Mouse (Mus musculus) intestine, postnatal 0 days (tissue): Measurements from ENCODE around the gene Etv6. TPM values are rescaled to one million over a fixed set of nuclear protein-coding genes. Genes with fewer than 3 reads are reported as not detected.

ENCODE experiments used
- ATAC-seq: fragments of 200-750 bp; cut with Nextera tagmentation; 2 replicates; pipeline ENCODE4 v1.8.0; 2017; ENCODE audit warnings: mild to moderate bottlenecking, moderate TSS enrichment, moderate library complexity
- H3K27ac ChIP-seq: fragments of 300-500 bp; sonication (generic); 2 replicates; pipeline ENCODE4 v1.5.1; 2014; ENCODE audit warnings: mild to moderate bottlenecking, low read depth, low read length, moderate library complexity
- H3K27me3 ChIP-seq: fragments of 300-500 bp; sonication (generic); replicated peaks from 2 replicates; pipeline ENCODE4 v1.6.1; 2014; ENCODE audit warnings: low read length, mixed read lengths; ENCODE audit not compliant: control insufficient read depth, insufficient read depth
- H3K36me3 ChIP-seq: fragments of 300-500 bp; sonication (generic); 2 replicates; pipeline ENCODE4 v1.6.1; 2014; ENCODE audit warnings: mild to moderate bottlenecking, moderate library complexity; ENCODE audit not compliant: control insufficient read depth, insufficient read depth
- H3K4me1 ChIP-seq: fragments of 300-500 bp; sonication (generic); replicated peaks from 2 replicates; pipeline ENCODE4 v1.6.1; 2014; ENCODE audit warnings: antibody characterized with exemption, low read length, mixed read lengths; ENCODE audit not compliant: control insufficient read depth, insufficient read depth
- H3K4me2 ChIP-seq: fragments of 300-500 bp; sonication (generic); replicated peaks from 2 replicates; pipeline ENCODE4 v1.6.1; 2014; ENCODE audit warnings: low read depth, mild to moderate bottlenecking, moderate library complexity
- H3K4me3 ChIP-seq: fragments of 300-500 bp; sonication (generic); 2 replicates; pipeline ENCODE4 v1.5.1; 2014; ENCODE audit warnings: low read depth, low read length
- H3K9ac ChIP-seq: fragments of 300-500 bp; sonication (generic); 2 replicates; pipeline ENCODE4 v1.6.1; 2014; ENCODE audit warnings: mild to moderate bottlenecking, low read depth, low read length
- H3K9me3 ChIP-seq: fragments of 300-500 bp; sonication (generic); 2 replicates; pipeline ENCODE4 v1.6.1; 2016; ENCODE audit warnings: mixed run types; ENCODE audit not compliant: control insufficient read depth
- CTCF ChIP-seq: sonication (generic); IDR thresholded peaks from 2 replicates; pipeline ENCODE4 v1.5.1; 2016; ENCODE audit warnings: low read depth, mild to moderate bottlenecking, control low read depth, antibody characterized with exemption, moderate library complexity
- WGBS: fragments of 180-500 bp; shearing (Covaris S2); extraction: QIAGEN DNeasy Blood & Tissue Kit; methylation state at CpG from one replicate; pipeline ENCODE4 v1.1.7; 2014; 5-methylcytosine and 5-hydroxymethylcytosine counted together
- polyA plus RNA-seq: library from polyadenylated mRNA; unstranded; fragments of >200 nt; fragmentation: Nextera tagmentation; extraction: Ambion mirVana; gene quantifications from 2 replicates; pipeline ENCODE4 v1.2.1, GENCODE M21; 2015

Etv6 gene
- polyA plus RNA-seq, 1 experiment from 2014 or later: 7.8 TPM

DNA sequence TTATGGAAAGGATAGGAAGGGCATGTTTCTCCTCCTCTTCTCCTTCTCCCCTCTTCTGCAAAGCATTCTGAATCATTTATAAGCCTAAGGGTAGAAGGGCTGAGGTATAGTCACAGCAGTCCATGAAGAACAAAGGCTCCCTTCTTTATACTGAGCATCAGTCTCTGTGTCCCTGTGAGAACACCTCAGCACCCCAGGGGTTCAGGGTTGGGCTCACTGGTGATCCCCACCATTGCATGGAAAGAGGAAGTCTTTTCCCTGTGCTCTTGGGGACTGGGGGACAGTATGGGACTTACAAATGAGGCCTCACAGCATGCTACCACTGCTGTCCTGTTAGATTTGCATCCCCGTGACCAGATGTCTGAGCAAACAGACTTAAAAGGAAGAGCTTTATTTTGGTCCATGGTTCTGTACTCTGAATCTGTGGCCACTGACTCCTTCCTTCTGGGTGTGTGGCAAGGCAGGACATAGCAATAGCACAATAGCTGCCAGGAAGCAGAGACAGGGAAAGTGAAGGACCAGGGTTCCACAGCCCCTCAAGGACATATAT is 106.2 kb downstream of the Etv6 start:
- TF ChIP-seq CTCF: no peak
- Histone ChIP-seq H3K9ac (no peak overlapping the region), H3K4me3 (no peak overlapping the region), H3K36me3 (0 out of 2 replicates have a peak, but pooled peaks cover 3% of the 10 kb centered on the region), H3K9me3 (no peaks in the 10 kb centered on the region), H3K4me1 (peaks cover 15% of the 10 kb centered on the region), H3K27ac (no peak overlapping the region), H3K4me2 (no peak overlapping the region), H3K27me3 (no peaks in the 10 kb centered on the region)
- 72% methylated on average over 1 of the region's 1 CpGs for WGBS
- ATAC-seq: no peak

DNA sequence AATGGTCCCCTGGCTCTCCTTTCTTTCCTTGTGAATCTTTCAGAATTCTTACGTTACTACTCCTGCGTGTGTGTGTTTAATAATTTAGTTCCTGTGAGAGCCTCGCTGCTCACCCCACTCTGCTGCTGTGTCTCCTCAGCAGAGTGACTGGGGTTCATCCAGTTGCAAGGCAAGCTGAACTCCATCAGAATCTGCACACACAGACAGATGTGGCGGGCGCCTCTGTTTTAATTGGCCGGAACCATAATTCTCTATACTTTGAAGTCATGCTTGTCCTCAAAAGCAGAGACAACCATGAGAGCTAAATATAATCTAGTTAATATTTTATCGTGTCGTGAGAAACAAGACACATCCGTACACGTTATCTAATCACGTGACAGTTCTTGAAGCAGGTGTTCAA is 107.2 kb downstream of the Etv6 start:
- Histone ChIP-seq H3K27ac (0 out of 2 replicates have a peak overlapping the region, but pooled peaks have one; percentile 23), H3K27me3 (no peaks in the 10 kb centered on the region), H3K36me3 (no peaks in the 10 kb centered on the region), H3K4me2 (peak overlapping the region; percentile 25), H3K4me3 (no peak overlapping the region), H3K9ac (no peak overlapping the region), H3K4me1 (peaks cover 17% of the 10 kb centered on the region), H3K9me3 (no peaks in the 10 kb centered on the region)
- ATAC-seq: peak; percentile 39; the same call in 1 of the 2 replicates
- TF ChIP-seq CTCF: no peak
- WGBS: 32% methylated on average over 11 of the region's 11 CpGs

DNA sequence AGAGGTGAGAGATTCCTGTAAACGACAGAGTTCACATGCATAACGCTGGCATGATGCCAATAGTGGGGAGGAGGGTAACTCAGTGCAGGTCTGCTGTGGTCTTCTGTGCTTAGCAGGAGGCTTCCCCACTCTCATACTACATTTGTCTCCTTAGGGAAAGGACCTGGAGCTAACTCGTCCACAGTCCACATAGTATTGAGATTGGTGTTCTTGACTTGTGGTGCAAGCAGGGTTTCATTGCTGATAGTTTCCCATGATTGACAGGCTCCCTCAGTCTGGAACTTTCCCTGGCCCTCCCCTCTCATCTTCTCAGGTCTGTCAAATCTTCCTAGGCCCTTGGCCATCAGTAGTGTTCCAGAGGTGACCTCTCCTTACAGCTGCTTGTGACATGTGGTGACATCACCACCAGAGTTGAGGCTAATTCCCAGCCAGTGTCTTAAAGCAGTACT is 108.2 kb downstream of the Etv6 start:
- Histone ChIP-seq H3K9me3 (no peaks in the 10 kb centered on the region), H3K4me3 (no peak overlapping the region), H3K36me3 (no peaks in the 10 kb centered on the region), H3K4me1 (peaks cover 17% of the 10 kb centered on the region), H3K4me2 (no peak overlapping the region), H3K27me3 (no peaks in the 10 kb centered on the region), H3K9ac (no peak overlapping the region), H3K27ac (peak overlapping the region; percentile 58; the same call in 1 of the 2 replicates)
- 21% methylated on average over 3 of the region's 3 CpGs for WGBS
- TF ChIP-seq CTCF: no peak
- peak; percentile 31; the same call in 1 of the 2 replicates for ATAC-seq

DNA sequence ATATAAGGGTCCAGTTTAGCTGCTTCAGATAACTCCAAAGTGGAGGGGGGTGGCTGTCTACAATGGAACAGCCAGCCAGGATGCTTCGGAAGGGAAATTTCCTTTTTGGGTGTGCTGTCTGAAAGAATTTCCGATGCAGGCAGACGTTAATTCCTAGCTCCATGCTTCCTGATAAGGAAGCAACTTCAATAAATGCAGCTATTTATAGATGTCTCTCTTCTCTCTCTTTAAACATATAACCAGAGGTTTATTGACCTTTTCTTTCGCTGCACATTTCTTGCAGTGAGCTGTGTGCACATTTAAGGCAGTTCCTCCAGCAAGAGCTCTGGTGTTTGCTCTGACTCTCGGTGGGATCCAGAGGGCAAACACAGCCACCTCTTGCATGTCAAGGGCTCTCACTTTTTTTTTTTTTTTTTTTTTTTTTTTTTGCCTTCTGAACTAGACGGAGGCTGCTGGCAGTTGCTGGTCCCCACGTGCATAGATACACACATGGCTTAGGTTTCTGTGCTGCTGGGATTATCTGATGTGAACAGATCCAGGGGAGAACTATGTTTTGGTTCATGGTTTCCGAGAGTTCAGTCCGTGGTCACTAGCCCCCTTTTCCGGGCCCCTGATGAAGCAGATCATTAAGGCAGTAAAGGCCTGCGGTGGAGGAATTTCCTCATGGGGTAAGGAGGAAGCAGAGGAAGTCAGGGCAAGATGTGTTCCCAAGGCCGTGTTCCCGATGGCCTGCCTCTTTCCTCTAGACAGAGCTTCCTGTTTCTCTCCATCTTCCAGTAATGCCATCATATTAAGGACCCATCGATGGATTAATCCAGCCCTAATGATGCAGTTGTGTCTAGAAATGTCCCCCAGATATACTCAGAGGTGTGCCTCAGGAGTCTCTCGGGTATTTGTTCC is 109.0 kb downstream of the Etv6 start:
- TF ChIP-seq CTCF: no peak
- H3K36me3 ChIP-seq: no peaks in the 10 kb centered on the region
- peaks cover 17% of the 10 kb centered on the region for H3K4me1 ChIP-seq

DNA sequence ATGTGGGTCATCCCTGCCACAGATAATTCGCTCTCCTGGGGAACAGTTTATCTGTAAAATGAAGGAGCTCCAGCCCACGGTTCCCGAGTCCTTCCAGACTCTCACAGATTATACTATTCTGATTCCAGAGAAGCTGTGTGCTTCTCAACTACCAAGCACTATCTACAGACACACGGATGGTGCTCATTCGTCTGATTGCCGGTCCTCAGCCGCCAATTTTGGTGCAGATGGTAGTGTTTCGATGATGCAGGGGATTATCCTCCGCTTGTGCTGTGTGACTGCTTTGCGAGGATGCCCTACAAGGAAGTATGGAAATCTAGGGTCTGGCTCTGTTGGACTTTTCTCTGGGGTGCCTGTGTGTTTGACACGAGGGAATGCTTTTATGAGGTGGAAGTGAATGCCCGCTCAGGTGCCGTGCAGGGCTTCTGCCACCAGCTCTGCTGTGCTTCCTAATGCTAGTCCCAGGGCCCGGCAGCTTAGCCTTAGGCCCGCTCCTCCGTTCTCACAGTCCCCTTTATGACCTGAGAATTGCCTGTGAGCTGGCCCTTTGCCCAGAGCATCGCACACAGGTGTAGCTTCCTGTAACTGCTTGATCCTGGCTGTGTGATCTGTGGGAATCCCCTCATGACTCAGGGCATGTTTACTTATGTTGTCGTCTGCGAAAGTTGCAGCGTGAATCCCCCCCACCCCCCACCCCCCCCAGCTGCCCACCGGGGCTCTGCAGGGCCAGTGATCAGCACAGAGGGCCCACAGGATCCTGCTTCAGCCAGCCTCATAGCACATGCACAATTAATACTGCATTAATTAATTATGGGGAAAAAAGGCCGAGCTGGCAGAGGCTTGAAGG is 112.3 kb downstream of the Etv6 start:
- H3K4me2 ChIP-seq: no peak overlapping the region
- H3K9me3 ChIP-seq: no peaks in the 10 kb centered on the region
- no peak for TF ChIP-seq CTCF
- peaks cover 21% of the 10 kb centered on the region for H3K4me1 ChIP-seq
- H3K27ac ChIP-seq: peak overlapping the region; percentile 46
- no peak overlapping the region for H3K4me3 ChIP-seq
- no peaks in the 10 kb centered on the region for H3K27me3 ChIP-seq
- ATAC-seq: peak; percentile 83
- no peaks in the 10 kb centered on the region for H3K36me3 ChIP-seq
- H3K9ac ChIP-seq: no peak overlapping the region
- 34% methylated on average over 22 of the region's 22 CpGs for WGBS

More for the DNA sequence above, 109.0 kb downstream of the Etv6 start:
- ATAC-seq: peak; percentile 21; the same call in 1 of the 2 replicates
- WGBS: 25% methylated on average over 15 of the region's 15 CpGs
- Histone ChIP-seq H3K27ac (peak overlapping the region; percentile 29; the same call in 1 of the 2 replicates), H3K9ac (no peak overlapping the region), H3K4me3 (no peak overlapping the region), H3K4me2 (peak overlapping the region; percentile 18), H3K27me3 (no peaks in the 10 kb centered on the region), H3K9me3 (no peaks in the 10 kb centered on the region)
